Mouse (Mus musculus): ENCODE measurements around the gene Rin2. TPM values are rescaled to one million over a fixed set of nuclear protein-coding genes. Genes with fewer than 3 reads are reported as not detected.

The Rin2 gene
- polyA plus RNA-seq, 1 experiment = 4.4 TPM

DNA sequence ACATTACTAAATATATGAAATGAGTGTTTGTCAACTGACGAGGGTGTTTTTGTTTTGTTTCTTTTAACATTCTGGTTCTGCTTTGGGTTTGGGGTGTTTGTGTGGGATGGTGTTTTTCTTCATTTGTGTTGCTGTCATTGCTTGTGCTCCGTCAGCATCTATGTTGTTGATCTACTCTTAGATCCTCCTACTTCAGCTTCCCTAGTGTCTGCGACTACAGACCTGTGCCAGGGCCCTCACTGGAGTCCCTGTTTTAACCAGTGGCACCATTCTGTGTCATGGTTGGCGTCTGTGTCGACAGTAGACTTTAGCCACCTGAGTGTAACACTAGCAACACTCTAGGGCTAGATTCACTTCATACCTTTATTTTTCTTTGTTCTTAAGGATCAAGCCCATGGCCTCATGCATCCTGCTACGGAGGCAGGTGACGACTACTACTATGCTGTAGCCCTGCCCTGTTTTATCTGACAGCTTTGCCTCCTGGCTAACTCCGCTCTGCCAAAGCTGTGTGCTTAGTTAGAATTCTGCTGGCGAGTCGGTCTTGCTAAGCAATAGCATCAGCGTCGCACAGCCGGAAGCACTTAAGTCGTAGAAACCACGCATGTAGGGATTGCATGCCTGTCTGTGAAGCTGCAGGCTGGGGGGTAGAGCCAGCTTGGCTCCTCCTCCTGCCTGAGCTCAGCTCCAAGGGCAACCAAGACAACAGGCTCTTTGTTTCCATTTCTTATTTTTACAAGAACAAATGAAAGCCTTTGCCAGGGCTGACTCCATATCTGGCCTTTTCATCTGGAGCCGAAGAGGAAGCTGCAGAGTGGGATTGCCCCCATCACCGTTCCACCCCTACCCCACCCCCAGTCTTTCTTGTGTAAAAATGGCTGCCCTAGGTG lies 157.2 kb downstream of the Rin2 start:
- TF ChIP-seq TCF3 (IDR thresholded peaks at IDR 0.05; ENCODE audit: insufficient read length, low read depth) (no peak), CEBPB (IDR thresholded peaks at IDR 0.05; ENCODE audit: insufficient read depth, poor library complexity, severe bottlenecking) (no peak), POLR2AphosphoS2 (IDR thresholded peaks at IDR 0.05; ENCODE audit: insufficient read length, low read depth) (no peak), TCF12 (IDR thresholded peaks at IDR 0.05; ENCODE audit: insufficient read depth, poor library complexity, severe bottlenecking) (no peak), MAX (IDR thresholded peaks at IDR 0.05; ENCODE audit: low read depth) (no peak), E2F4 (IDR thresholded peaks at IDR 0.05; ENCODE audit: insufficient read depth) (no peak), MYOG (IDR thresholded peaks at IDR 0.05; ENCODE audit: control insufficient read depth in 1 of 3, insufficient read depth in 1 of 3, insufficient read length in 2 of 3, low read depth in 2 of 3) (no peak), SRF (IDR thresholded peaks at IDR 0.05; ENCODE audit: control insufficient read depth, insufficient read length, low read depth) (no peak), POLR2A (IDR thresholded peaks at IDR 0.05; ENCODE audit: insufficient read length, low read depth) (no peak), REST (IDR thresholded peaks at IDR 0.05; ENCODE audit: insufficient read depth, insufficient read length) (no peak)
- H3ac ChIP-seq (ENCODE audit: control insufficient read depth, insufficient read length) = no peak overlapping the region
- H3K36me3 ChIP-seq (ENCODE audit: control insufficient read depth, insufficient read depth) = no peaks in the 10 kb centered on the region
- H3K4me2 ChIP-seq (ENCODE audit: low read depth) = no peak overlapping the region
- H3K79me2 ChIP-seq (ENCODE audit: control insufficient read depth, insufficient read depth) = no peaks in the 10 kb centered on the region
- H3K27me3 ChIP-seq (ENCODE audit: control insufficient read depth, insufficient read depth, insufficient read length) = no peaks in the 10 kb centered on the region
- H3K4me3 ChIP-seq = no peak overlapping the region

DNA sequence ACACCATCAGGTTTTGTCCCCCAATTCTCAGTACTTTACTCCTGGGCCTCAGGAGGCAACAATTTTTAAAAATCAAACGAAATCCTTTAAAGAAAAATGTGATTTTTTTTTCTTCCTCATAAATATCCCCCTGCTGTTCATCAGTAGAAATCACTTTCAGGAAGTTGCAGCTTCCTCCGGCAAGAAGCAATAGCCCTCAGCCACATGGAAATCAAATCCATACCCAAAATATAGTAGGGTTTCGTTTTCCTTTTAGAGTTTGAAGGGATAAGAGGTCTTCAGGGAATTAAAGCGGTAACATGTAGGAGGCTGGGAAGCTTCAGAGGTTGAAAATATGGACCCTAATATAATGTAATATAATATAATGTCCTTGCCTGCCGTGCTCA lies 157.8 kb downstream of the Rin2 start:
- H3K36me3 ChIP-seq (ENCODE audit: control insufficient read depth, insufficient read depth) = no peaks in the 10 kb centered on the region
- H3ac ChIP-seq (ENCODE audit: control insufficient read depth, insufficient read length) = no peak overlapping the region
- H3K27me3 ChIP-seq (ENCODE audit: control insufficient read depth, insufficient read depth, insufficient read length) = no peaks in the 10 kb centered on the region
- no peaks in the 10 kb centered on the region for H3K79me2 ChIP-seq (ENCODE audit: control insufficient read depth, insufficient read depth)
- TF ChIP-seq TCF3 (IDR thresholded peaks at IDR 0.05; ENCODE audit: insufficient read length, low read depth) (no peak), CEBPB (IDR thresholded peaks at IDR 0.05; ENCODE audit: insufficient read depth, poor library complexity, severe bottlenecking) (no peak), REST (IDR thresholded peaks at IDR 0.05; ENCODE audit: insufficient read depth, insufficient read length) (no peak), POLR2AphosphoS2 (IDR thresholded peaks at IDR 0.05; ENCODE audit: insufficient read length, low read depth) (no peak), USF1 (IDR thresholded peaks at IDR 0.05; ENCODE audit: low read depth) (no peak), POLR2A (IDR thresholded peaks at IDR 0.05; ENCODE audit: insufficient read length, low read depth) (no peak), E2F4 (IDR thresholded peaks at IDR 0.05; ENCODE audit: insufficient read depth) (no peak), SRF (IDR thresholded peaks at IDR 0.05; ENCODE audit: control insufficient read depth, insufficient read length, low read depth) (no peak), TCF12 (IDR thresholded peaks at IDR 0.05; ENCODE audit: insufficient read depth, poor library complexity, severe bottlenecking) (no peak), MYOD1 (IDR thresholded peaks at IDR 0.05; ENCODE audit: control insufficient read depth in 1 of 3, insufficient read length in 2 of 3, low read depth in 2 of 3) (no peak), MYOG (IDR thresholded peaks at IDR 0.05; ENCODE audit: control insufficient read depth in 1 of 3, insufficient read depth in 1 of 3, insufficient read length in 2 of 3, low read depth in 2 of 3) (no peak), MAX (IDR thresholded peaks at IDR 0.05; ENCODE audit: low read depth) (no peak)
- H3K4me2 ChIP-seq (ENCODE audit: low read depth) = no peak overlapping the region
- H3K4me3 ChIP-seq = no peak overlapping the region

DNA sequence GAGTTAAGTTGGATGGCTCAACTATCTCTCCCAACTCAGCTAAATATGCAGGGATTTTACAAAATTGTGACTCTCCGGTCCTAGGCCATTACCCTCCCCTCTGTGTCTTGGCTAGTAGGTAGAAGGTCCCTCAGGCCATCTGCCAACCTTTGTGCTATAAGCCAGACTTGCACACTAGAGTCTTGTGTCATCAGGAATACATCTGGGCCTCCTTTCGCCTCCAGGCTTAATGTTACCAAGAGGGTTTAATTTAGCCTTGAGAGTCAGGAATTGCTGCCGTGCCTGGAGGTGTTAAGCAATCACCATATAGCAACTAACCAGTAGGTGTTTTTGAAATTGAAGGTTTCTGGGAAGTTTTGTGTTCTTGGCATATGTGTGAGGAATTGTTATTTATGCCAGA lies 158.3 kb downstream of the Rin2 start:
- H3K27me3 ChIP-seq (ENCODE audit: control insufficient read depth, insufficient read depth, insufficient read length) = no peaks in the 10 kb centered on the region
- H3K79me2 ChIP-seq (ENCODE audit: control insufficient read depth, insufficient read depth) = no peaks in the 10 kb centered on the region
- TF ChIP-seq POLR2A (IDR thresholded peaks at IDR 0.05; ENCODE audit: insufficient read length, low read depth) (no peak), MYOD1 (IDR thresholded peaks at IDR 0.05; ENCODE audit: control insufficient read depth in 1 of 3, insufficient read length in 2 of 3, low read depth in 2 of 3) (no peak), MAX (IDR thresholded peaks at IDR 0.05; ENCODE audit: low read depth) (no peak), REST (IDR thresholded peaks at IDR 0.05; ENCODE audit: insufficient read depth, insufficient read length) (no peak), SRF (IDR thresholded peaks at IDR 0.05; ENCODE audit: control insufficient read depth, insufficient read length, low read depth) (no peak), TCF12 (IDR thresholded peaks at IDR 0.05; ENCODE audit: insufficient read depth, poor library complexity, severe bottlenecking) (no peak), TCF3 (IDR thresholded peaks at IDR 0.05; ENCODE audit: insufficient read length, low read depth) (no peak), CEBPB (IDR thresholded peaks at IDR 0.05; ENCODE audit: insufficient read depth, poor library complexity, severe bottlenecking) (no peak), E2F4 (IDR thresholded peaks at IDR 0.05; ENCODE audit: insufficient read depth) (no peak), POLR2AphosphoS2 (IDR thresholded peaks at IDR 0.05; ENCODE audit: insufficient read length, low read depth) (no peak), MYOG (IDR thresholded peaks at IDR 0.05; ENCODE audit: control insufficient read depth in 1 of 3, insufficient read depth in 1 of 3, insufficient read length in 2 of 3, low read depth in 2 of 3) (no peak), USF1 (IDR thresholded peaks at IDR 0.05; ENCODE audit: low read depth) (no peak)
- H3K36me3 ChIP-seq (ENCODE audit: control insufficient read depth, insufficient read depth) = no peaks in the 10 kb centered on the region
- H3K4me3 ChIP-seq = no peak overlapping the region
- no peak overlapping the region for H3K4me2 ChIP-seq (ENCODE audit: low read depth)
- H3ac ChIP-seq (ENCODE audit: control insufficient read depth, insufficient read length) = no peak overlapping the region

DNA sequence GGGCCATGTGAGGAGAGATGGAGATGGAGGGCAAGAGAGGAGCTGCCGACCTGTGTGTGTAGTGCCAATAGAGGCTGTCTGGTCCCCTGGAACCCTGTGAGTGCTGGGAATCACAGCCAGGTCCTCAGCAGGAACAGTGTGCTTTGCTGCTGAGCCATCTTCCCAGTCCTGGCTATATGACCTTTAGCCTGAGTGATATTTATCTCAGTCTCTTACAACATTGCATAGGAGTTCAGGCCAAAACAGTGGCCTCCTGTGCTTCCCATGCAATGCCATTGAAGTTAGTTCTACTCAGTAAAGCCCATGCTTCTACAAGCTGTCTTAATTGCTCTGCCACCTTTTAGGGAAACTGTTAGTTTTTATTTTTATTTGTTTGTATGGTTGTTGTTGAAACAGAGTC lies 160.9 kb downstream of the Rin2 start:
- H3K36me3 ChIP-seq (ENCODE audit: control insufficient read depth, insufficient read depth) = no peaks in the 10 kb centered on the region
- no peaks in the 10 kb centered on the region for H3K79me2 ChIP-seq (ENCODE audit: control insufficient read depth, insufficient read depth)
- no peaks in the 10 kb centered on the region for H3K27me3 ChIP-seq (ENCODE audit: control insufficient read depth, insufficient read depth, insufficient read length)
- H3K4me3 ChIP-seq = no peak overlapping the region
- no peak overlapping the region for H3ac ChIP-seq (ENCODE audit: control insufficient read depth, insufficient read length)
- TF ChIP-seq MYOD1 (IDR thresholded peaks at IDR 0.05; ENCODE audit: control insufficient read depth in 1 of 3, insufficient read length in 2 of 3, low read depth in 2 of 3) (no peak), REST (IDR thresholded peaks at IDR 0.05; ENCODE audit: insufficient read depth, insufficient read length) (no peak), CEBPB (IDR thresholded peaks at IDR 0.05; ENCODE audit: insufficient read depth, poor library complexity, severe bottlenecking) (no peak), POLR2A (IDR thresholded peaks at IDR 0.05; ENCODE audit: insufficient read length, low read depth) (no peak), SRF (IDR thresholded peaks at IDR 0.05; ENCODE audit: control insufficient read depth, insufficient read length, low read depth) (no peak), MYOG (IDR thresholded peaks at IDR 0.05; ENCODE audit: control insufficient read depth in 1 of 3, insufficient read depth in 1 of 3, insufficient read length in 2 of 3, low read depth in 2 of 3) (no peak)
- no peak overlapping the region for H3K4me2 ChIP-seq (ENCODE audit: low read depth)
